Mouse (Mus musculus) layer of hippocampus, adult 6 months (tissue): Measurements from ENCODE around the gene Ndnf. TPM values are rescaled to one million over a fixed set of nuclear protein-coding genes. Genes with fewer than 3 reads are reported as not detected.

Experiments
- long read RNA-seq, 2 experiments: library from polyadenylated mRNA; unstranded; transcript quantifications; one replicate each; pipeline ENCODE4 v2.0.0; 2019 to 2020
- polyA plus RNA-seq: library from polyadenylated mRNA; unstranded; fragments of <200 nt; fragmentation: Nextera tagmentation; gene quantifications from 2 replicates; pipeline ENCODE4 v1.2.3, GENCODE M21; 2021

Gene Ndnf
- 3.5 and 4.0 TPM in 2 replicates for polyA plus RNA-seq
- long read RNA-seq, experiment 1, full-length matches to known transcripts: 5 of 7 reads
- long read RNA-seq, experiment 1, partial matches to known transcripts: 1 of 7 reads
- long read RNA-seq, experiment 1, other reads (novel, unspliced or antisense): 1 of 7 reads
- long read RNA-seq, experiment 2, full-length matches to known transcripts: 20 of 21 reads
- long read RNA-seq, experiment 2, partial matches to known transcripts: 0 of 21 reads
- long read RNA-seq, experiment 2, other reads (novel, unspliced or antisense): 1 of 21 reads

GRCm38 (mm10) chr6:65671451-65671850, at the start of gene Ndnf:
Ndnf (plus strand) TSS chr6:65671590.

Other genes starting within 250 kb of the Ndnf start
- gene Tnip3, start 146.3 kb upstream of the Ndnf start, polyA plus RNA-seq: not detected in 2 replicates
- gene Prdm5, start 107.4 kb downstream of the Ndnf start, polyA plus RNA-seq: 3.6 and 3.7 TPM in 2 replicates